In genomic region chr19:55793029-55793428, GRCm38 (mm10) we compare ENCODE assay signal across 19 mouse cellular contexts. TPM values are rescaled to one million over a fixed set of nuclear protein-coding genes. Genes with fewer than 3 reads are reported as not detected.
DNase-seq lines count a peak whose midpoint lies in the region; ATAC-seq and TF ChIP-seq lines count a peak whose summit lies in the region.
"Had no signal": no experiment of that assay in that cellular context is flagged by ENCODE, and none has a peak within 500 bp of the region (broad histone marks: within the 10 kb centered on the region; RNA-seq: fewer than 3 reads in every experiment).

No protein-coding gene starts in this region.

- H3K27ac ChIP-seq in lung, postnatal 0 days (ENCODE audit: low read length): no peak overlapping the region
- H3K27ac ChIP-seq: embryonic facial prominence, embryonic 15.5 days; limb, embryonic 13.5 days; lung, embryonic 15.5 days; neural tube, embryonic 15.5 days had no signal

- no peak overlapping the region for H3K4me3 ChIP-seq in lung, postnatal 0 days (ENCODE audit: low read depth, low read length)
- H3K4me3 ChIP-seq: embryonic facial prominence, embryonic 15.5 days; heart, embryonic 12.5 days; limb, embryonic 13.5 days; lung, embryonic 15.5 days; neural tube, embryonic 15.5 days had no signal

- DNase-seq in CD4-positive, CD25-positive, alpha-beta regulatory T cell, adult 2 months (ENCODE audit: low read depth, low spot score): peak; percentile 37
- no peak for DNase-seq in lung, postnatal 0 days (ENCODE audit: low spot score)
- no peak for DNase-seq in lung, postnatal 14 days
- DNase-seq in NIH3T3 (ENCODE audit: low read depth): peak; percentile 41
- DNase-seq in splenic B cell, adult 2 months (ENCODE audit: low read depth, low spot score): peak; percentile 31
- DNase-seq in right cerebral cortex, postnatal 10 days (ENCODE audit: low spot score in 2 of 2): no peak
- DNase-seq in urinary bladder, adult 18-20 months (ENCODE audit: low spot score in 2 of 2): no peak
- DNase-seq: cerebellum, postnatal 10 days; heart, postnatal 36 days; kidney, adult 8-10 months; kidney, postnatal 36 days; layer of hippocampus, adult 9-11 months had no signal

- 47% methylated on average over 4 of the region's 4 CpGs for WGBS in lung, postnatal 0 days

- H3K9me3 ChIP-seq in lung, postnatal 0 days (ENCODE audit: low read length): no peaks in the 10 kb centered on the region
- H3K9me3 ChIP-seq: embryonic facial prominence, embryonic 15.5 days; heart, embryonic 12.5 days; limb, embryonic 13.5 days; lung, embryonic 15.5 days; neural tube, embryonic 15.5 days had no signal

- TF ChIP-seq EP300 in lung, postnatal 0 days (IDR thresholded peaks at IDR 0.05): no peak

- no peak for ATAC-seq in CD4-positive, CD25-positive, alpha-beta regulatory T cell, adult 4 months
- no peak for ATAC-seq in lung, postnatal 0 days
- ATAC-seq: hindbrain, embryonic 16.5 days had no signal

- H3K36me3 ChIP-seq in lung, postnatal 0 days (ENCODE audit: insufficient read depth, low read length): no peaks in the 10 kb centered on the region
- no peaks in the 10 kb centered on the region for H3K36me3 ChIP-seq in splenic B cell, adult 2 months (ENCODE audit: control insufficient read depth, insufficient read depth, low read length, poor library complexity, severe bottlenecking)
- H3K36me3 ChIP-seq: lung, embryonic 15.5 days; neural tube, embryonic 15.5 days had no signal

- peaks cover 15% of the 10 kb centered on the region for H3K4me1 ChIP-seq in lung, postnatal 0 days (ENCODE audit: insufficient read depth, low read depth, low read length)

- no peak for TF ChIP-seq CTCF in lung, postnatal 0 days (IDR thresholded peaks at IDR 0.05)

- H3K4me2 ChIP-seq in lung, postnatal 0 days (replicated peaks; ENCODE audit: low read depth, low read length): 0 out of 2 replicates have a peak overlapping the region, but pooled peaks have one; percentile 8
- H3K4me2 ChIP-seq: embryonic facial prominence, embryonic 15.5 days; heart, embryonic 12.5 days; limb, embryonic 13.5 days; lung, embryonic 15.5 days; neural tube, embryonic 15.5 days had no signal

- no peaks in the 10 kb centered on the region for H3K27me3 ChIP-seq in lung, postnatal 0 days (replicated peaks; ENCODE audit: insufficient read depth, low read length)
- H3K27me3 ChIP-seq in splenic B cell, adult 2 months (ENCODE audit: control insufficient read depth, insufficient read depth, low read length, poor library complexity, severe bottlenecking): no peaks in the 10 kb centered on the region
- H3K27me3 ChIP-seq: embryonic facial prominence, embryonic 15.5 days; heart, embryonic 12.5 days; limb, embryonic 13.5 days; lung, embryonic 15.5 days; neural tube, embryonic 15.5 days had no signal

- H3K9ac ChIP-seq in lung, postnatal 0 days (replicated peaks; ENCODE audit: low read depth): no peak overlapping the region
- H3K9ac ChIP-seq: embryonic facial prominence, embryonic 15.5 days; heart, embryonic 12.5 days; limb, embryonic 13.5 days; lung, embryonic 15.5 days; neural tube, embryonic 15.5 days had no signal

RNA-seq across cellular contexts. Expression of gene Tcf7l2, which starts 51.4 kb away (rescaled TPM):
- polyA plus RNA-seq in CD4-positive, CD25-positive, alpha-beta regulatory T cell, adult 4 months (2017; shearing (Covaris generic)): 1 to 10 TPM; 2.4 to 3.5 TPM
- 43.9 and 44.4 TPM in 2 replicates for polyA plus RNA-seq in lung, postnatal 0 days (2015; fragmentation: Nextera tagmentation; extraction: Ambion mirVana)

Comparison
In these comparisons a context has a peak if more than half of its experiments do, and no peak if none do; other contexts are left out.
1. DNase-seq: peak in CD4-positive, CD25-positive, alpha-beta regulatory T cell, adult 2 months (single experiment), NIH3T3 (single experiment) and splenic B cell, adult 2 months (single experiment); none in lung, postnatal 0 days (single experiment), lung, postnatal 14 days (single experiment), right cerebral cortex, postnatal 10 days (0 of 2) and urinary bladder, adult 18-20 months (0 of 2).
2. RNA of gene Tcf7l2, which starts 51.4 kb away (polyA plus RNA-seq): 43.9 to 44.4 TPM in lung, postnatal 0 days; 2.4 to 3.5 TPM in CD4-positive, CD25-positive, alpha-beta regulatory T cell, adult 4 months; every median in the first group is over 10 times any median in the second.